Mouse (Mus musculus) myocyte (in vitro differentiated cells): ENCODE results near the gene Rnaset2b. TPM values are rescaled to one million over a fixed set of nuclear protein-coding genes. Genes with fewer than 3 reads are reported as not detected.
"Not testable (repeated sequence)": the region's sequence is repeated elsewhere in the genome, so short reads cannot be mapped to it uniquely, and the experiment has no call there.

Experiments
- H3K27me3 ChIP-seq: one replicate; pipeline ENCODE4 v1.6.1; 2011; ENCODE audit not compliant: control insufficient read depth, insufficient read depth, insufficient read length
- H3K36me3 ChIP-seq: one replicate; pipeline ENCODE4 v1.6.1; 2011; ENCODE audit not compliant: control insufficient read depth, insufficient read depth
- H3K4me2 ChIP-seq: one replicate; pipeline ENCODE4 v1.6.1; 2011; ENCODE audit warnings: low read depth, control low read depth
- H3K4me3 ChIP-seq: one replicate; pipeline ENCODE4 v1.5.1; 2011; ENCODE audit warnings: mild to moderate bottlenecking, control low read depth, moderate library complexity
- H3K79me2 ChIP-seq: one replicate; pipeline ENCODE4 v1.6.1; 2011; ENCODE audit not compliant: control insufficient read depth, insufficient read depth
- H3ac ChIP-seq: one replicate; pipeline ENCODE4 v1.6.1; 2011; ENCODE audit not compliant: control insufficient read depth, insufficient read length
- polyA plus RNA-seq: library from polyadenylated mRNA; unstranded; fragments of >200 nt; fragmentation: generic; extraction: Trizol; gene quantifications from one replicate; pipeline ENCODE4 v1.2.1, GENCODE M21; 2012; ENCODE audit warnings: missing spikeins

The Rnaset2b gene
- polyA plus RNA-seq, 1 experiment: 194 TPM

GRCm38 (mm10) chr17:6997778-6998490, 27.5 kb downstream of the Rnaset2b start:
- not testable (repeated sequence) for H3K79me2 ChIP-seq, H3K4me2 ChIP-seq, H3K36me3 ChIP-seq, H3ac ChIP-seq, H3K4me3 ChIP-seq, H3K27me3 ChIP-seq

DNA sequence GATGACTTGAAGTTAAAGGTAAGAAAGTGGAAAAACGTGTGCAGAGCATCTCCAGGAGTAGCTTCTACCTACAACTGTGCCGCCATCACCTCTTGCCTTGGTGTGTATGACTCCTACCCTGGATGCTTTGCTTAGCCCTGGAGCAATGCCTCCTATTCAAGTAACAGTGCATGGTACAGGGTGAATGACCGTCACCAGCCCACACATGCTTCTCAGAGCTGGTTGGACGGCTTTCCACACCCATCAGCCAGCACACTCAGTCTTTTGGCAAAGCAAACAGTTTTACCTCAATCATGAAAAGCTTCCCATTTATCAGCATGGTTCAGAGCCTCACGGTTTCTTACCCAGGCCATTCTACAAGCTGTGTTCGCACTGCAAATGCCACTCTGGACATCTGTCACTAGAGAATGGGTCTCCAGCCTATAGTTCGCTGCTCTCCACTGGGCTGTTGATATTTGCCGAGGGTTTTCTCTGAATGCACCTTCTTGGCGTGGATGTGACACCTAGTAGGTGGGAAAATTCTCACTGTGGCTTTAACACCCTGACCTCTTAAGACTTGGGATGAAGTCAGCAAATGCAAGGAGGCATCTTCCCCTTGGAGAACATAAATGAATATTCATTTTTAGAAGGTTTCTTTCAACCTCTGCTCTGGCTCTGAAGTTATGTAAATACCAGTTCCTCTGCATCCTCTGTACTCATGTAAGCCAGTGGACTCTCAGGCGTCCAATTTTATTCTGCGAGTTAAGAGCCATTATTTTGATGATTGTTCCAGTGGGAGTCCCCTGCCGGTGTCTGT, 31.6 kb downstream of the Rnaset2b start:
- not testable (repeated sequence) for H3K36me3 ChIP-seq, H3K4me2 ChIP-seq, H3K27me3 ChIP-seq, H3K4me3 ChIP-seq, H3ac ChIP-seq, H3K79me2 ChIP-seq

DNA sequence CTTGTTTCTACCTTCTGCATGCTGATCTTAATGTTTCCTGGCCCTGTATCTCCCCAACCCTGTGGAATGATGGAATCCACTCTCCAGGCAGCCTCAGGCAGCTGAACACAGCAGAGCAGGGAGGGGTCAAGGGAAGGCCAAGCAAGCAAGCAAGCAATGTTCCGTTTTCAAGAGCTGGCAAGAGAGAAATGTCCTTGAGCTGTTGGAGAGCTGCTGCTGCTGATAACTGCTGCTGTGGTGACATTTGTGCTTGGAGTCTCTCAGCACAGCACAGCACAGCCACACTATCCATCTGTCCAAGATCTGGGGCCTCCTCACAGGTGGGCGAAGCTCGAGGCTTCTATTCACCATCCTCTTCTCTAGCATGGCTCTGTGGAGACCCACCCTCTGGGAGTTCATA, 33.0 kb downstream of the Rnaset2b start:
- H3K27me3 ChIP-seq, H3K4me2 ChIP-seq, H3ac ChIP-seq, H3K4me3 ChIP-seq, H3K36me3 ChIP-seq, H3K79me2 ChIP-seq: not testable (repeated sequence)

- H3K79me2 ChIP-seq, H3K27me3 ChIP-seq, H3K36me3 ChIP-seq, H3K4me3 ChIP-seq, H3ac ChIP-seq, H3K4me2 ChIP-seq: not testable (repeated sequence)
Measured at GRCm38 (mm10) chr17:7005646-7006045, 35.2 kb downstream of the Rnaset2b start.

DNA sequence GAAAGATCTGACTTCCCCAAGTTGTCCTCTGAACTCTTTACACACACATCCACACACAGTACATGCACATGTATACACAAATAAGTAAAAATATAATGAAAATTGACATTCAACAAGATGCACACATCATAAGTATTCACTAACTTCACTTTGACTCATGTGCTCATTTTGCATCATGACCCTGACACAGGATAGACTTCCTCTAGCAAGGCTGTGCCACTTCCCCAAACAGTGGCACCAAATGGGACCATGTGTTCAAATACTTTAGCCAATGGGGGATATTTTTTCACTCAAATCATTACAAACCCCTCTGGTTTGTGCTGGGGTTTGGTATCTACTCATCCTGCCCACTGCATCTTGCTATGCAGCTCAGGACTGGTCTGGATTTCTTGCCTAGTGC, 38.5 kb downstream of the Rnaset2b start:
- H3K4me3 ChIP-seq, H3ac ChIP-seq, H3K4me2 ChIP-seq, H3K79me2 ChIP-seq, H3K27me3 ChIP-seq, H3K36me3 ChIP-seq: not testable (repeated sequence)

DNA sequence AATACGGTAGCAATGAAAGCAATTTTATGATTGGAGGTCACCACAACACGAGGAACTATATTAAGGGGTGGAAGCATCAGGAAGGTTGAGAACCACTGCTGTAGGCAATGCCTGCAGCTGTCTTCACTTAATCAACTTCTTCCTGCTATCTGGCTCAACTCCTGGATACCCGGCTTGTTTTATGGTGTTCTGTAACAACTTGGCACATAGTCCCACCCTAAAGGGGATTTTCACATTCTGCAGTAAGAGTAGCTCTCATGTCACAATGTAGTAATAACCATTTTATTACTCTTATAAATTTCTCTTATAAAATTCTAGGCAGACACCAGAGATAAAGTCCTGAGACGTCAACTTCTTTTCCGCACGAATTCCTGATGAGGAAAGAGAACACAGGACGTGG, 39.0 kb downstream of the Rnaset2b start:
- H3K4me2 ChIP-seq, H3K36me3 ChIP-seq, H3ac ChIP-seq, H3K4me3 ChIP-seq, H3K79me2 ChIP-seq, H3K27me3 ChIP-seq: not testable (repeated sequence)

- H3K4me3 ChIP-seq, H3K36me3 ChIP-seq, H3K79me2 ChIP-seq, H3ac ChIP-seq, H3K27me3 ChIP-seq: not testable (repeated sequence)
- peak overlapping the region; percentile 58 for H3K4me2 ChIP-seq
Measured at GRCm38 (mm10) chr17:7009901-7010300, 39.5 kb downstream of the Rnaset2b start.

GRCm38 (mm10) chr17:7014190-7014589, 43.8 kb downstream of the Rnaset2b start:
- H3K36me3 ChIP-seq, H3K4me3 ChIP-seq, H3K79me2 ChIP-seq, H3K27me3 ChIP-seq, H3ac ChIP-seq, H3K4me2 ChIP-seq: not testable (repeated sequence)

GRCm38 (mm10) chr17:7025257-7025656, 54.8 kb downstream of the Rnaset2b start, which contains the start of gene Gm1604a:
Gene Gm1604a (plus strand): TSS chr17:7025568.
- H3K4me2 ChIP-seq, H3K27me3 ChIP-seq, H3K79me2 ChIP-seq, H3ac ChIP-seq, H3K4me3 ChIP-seq, H3K36me3 ChIP-seq: not testable (repeated sequence)

DNA sequence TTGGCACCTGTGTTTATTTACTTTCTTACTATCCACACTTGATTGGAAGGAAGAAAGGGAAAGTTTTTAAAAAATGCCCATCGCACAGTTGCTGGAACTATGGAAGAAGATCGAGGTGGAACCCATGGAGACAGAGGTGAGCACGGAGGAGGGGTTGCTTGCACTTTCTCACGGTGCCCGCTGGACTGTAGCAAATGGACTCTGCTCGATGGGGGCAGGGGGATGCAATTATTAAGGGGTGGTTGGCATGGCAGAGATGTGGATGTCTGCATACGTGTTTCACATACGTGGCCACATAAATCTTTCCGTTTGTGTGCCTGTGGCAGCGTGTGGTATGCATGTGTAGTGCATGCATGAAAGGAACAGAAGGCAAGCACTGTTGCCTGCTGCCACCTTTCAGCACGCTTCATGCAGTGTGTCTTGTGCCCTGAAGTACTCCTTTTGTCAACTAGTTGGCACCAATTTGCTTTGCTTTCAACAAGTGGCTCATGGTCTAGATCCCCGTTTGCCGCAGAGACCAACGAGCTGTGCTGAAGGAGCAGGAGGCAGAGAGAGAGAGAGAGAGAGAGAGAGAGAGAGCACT, 55.4 kb downstream of the Rnaset2b start:
- not testable (repeated sequence) for H3K36me3 ChIP-seq, H3K4me2 ChIP-seq, H3K4me3 ChIP-seq, H3K27me3 ChIP-seq, H3K79me2 ChIP-seq, H3ac ChIP-seq

GRCm38 (mm10) chr17:7030204-7030603, 59.8 kb downstream of the Rnaset2b start:
- H3K27me3 ChIP-seq, H3K4me2 ChIP-seq, H3K36me3 ChIP-seq, H3K4me3 ChIP-seq, H3K79me2 ChIP-seq, H3ac ChIP-seq: not testable (repeated sequence)

- not testable (repeated sequence) for H3K4me3 ChIP-seq, H3K4me2 ChIP-seq, H3K27me3 ChIP-seq, H3K79me2 ChIP-seq, H3ac ChIP-seq, H3K36me3 ChIP-seq
Measured at GRCm38 (mm10) chr17:7030622-7031174, 60.3 kb downstream of the Rnaset2b start.
